Mouse (Mus musculus): ENCODE measurements around the gene Gpc6. TPM values are rescaled to one million over a fixed set of nuclear protein-coding genes. Genes with fewer than 3 reads are reported as not detected.

The Gpc6 gene
- total and polyA plus RNA-seq, 2 experiments from 2014 or later: 11.0 to 17.1 TPM

- ATAC-seq (ENCODE audit: insufficient read depth, low read depth): no peak
Observed at GRCm38 (mm10) chr14:117892026-117892425, 966.9 kb downstream of the Gpc6 start.

GRCm38 (mm10) chr14:117894869-117895538 lies 969.9 kb downstream of the Gpc6 start:
- no peak for ATAC-seq (ENCODE audit: insufficient read depth, low read depth)
- TF ChIP-seq EP300 (IDR thresholded peaks at IDR 0.05; ENCODE audit: low read depth): no peak
- Histone ChIP-seq H3K9me3 (replicated peaks; ENCODE audit: control insufficient read depth, low read length) (no peaks in the 10 kb centered on the region), H3K27ac (ENCODE audit: low read depth) (no peak overlapping the region), H3K4me1 (ENCODE audit: control insufficient read depth, insufficient read depth) (no peaks in the 10 kb centered on the region), H3K9ac (replicated peaks; ENCODE audit: low read depth, low read length) (no peak overlapping the region), H3K4me2 (ENCODE audit: low read depth, low read length) (0 out of 2 replicates have a peak overlapping the region, but pooled peaks have one; percentile 16), H3K36me3 (replicated peaks; ENCODE audit: control insufficient read depth, insufficient read depth, low read length) (no peaks in the 10 kb centered on the region), H3K4me3 (ENCODE audit: low read depth, low read length) (no peak overlapping the region), H3K27me3 (ENCODE audit: control insufficient read depth, insufficient read depth, low read length) (0 out of 2 replicates have a peak, but pooled peaks cover 3% of the 10 kb centered on the region)
- no peak for DNase-seq (ENCODE audit: low spot score)
- 79% methylated on average over 10 of the region's 10 CpGs for WGBS

More at GRCm38 (mm10) chr14:117892026-117892425, 966.9 kb downstream of the Gpc6 start:
- Histone ChIP-seq H3K4me2 (ENCODE audit: low read depth, low read length) (no peak overlapping the region), H3K4me3 (ENCODE audit: low read depth, low read length) (no peak overlapping the region), H3K9ac (replicated peaks; ENCODE audit: low read depth, low read length) (no peak overlapping the region), H3K27ac (ENCODE audit: low read depth) (no peak overlapping the region), H3K9me3 (replicated peaks; ENCODE audit: control insufficient read depth, low read length) (no peaks in the 10 kb centered on the region), H3K36me3 (replicated peaks; ENCODE audit: control insufficient read depth, insufficient read depth, low read length) (no peaks in the 10 kb centered on the region), H3K4me1 (ENCODE audit: control insufficient read depth, insufficient read depth) (no peaks in the 10 kb centered on the region), H3K27me3 (ENCODE audit: control insufficient read depth, insufficient read depth, low read length) (0 out of 2 replicates have a peak, but pooled peaks cover under 1% of the 10 kb centered on the region)
- DNase-seq (ENCODE audit: low spot score): no peak
- WGBS: 72% methylated on average over 4 of the region's 4 CpGs
- TF ChIP-seq CTCF (IDR thresholded peaks at IDR 0.05; ENCODE audit: low read depth) (no peak), EP300 (IDR thresholded peaks at IDR 0.05; ENCODE audit: low read depth) (no peak)

- no peak for TF ChIP-seq CTCF (IDR thresholded peaks at IDR 0.05; ENCODE audit: low read depth)
- no peak for TF ChIP-seq EP300 (IDR thresholded peaks at IDR 0.05; ENCODE audit: low read depth)
- H3K4me1 ChIP-seq (ENCODE audit: control insufficient read depth, insufficient read depth): no peaks in the 10 kb centered on the region
- no peak overlapping the region for H3K9ac ChIP-seq (replicated peaks; ENCODE audit: low read depth, low read length)
- no peak overlapping the region for H3K4me3 ChIP-seq (ENCODE audit: low read depth, low read length)
- 0 out of 2 replicates have a peak overlapping the region, but pooled peaks have one; percentile 16 for H3K4me2 ChIP-seq (ENCODE audit: low read depth, low read length)
- H3K36me3 ChIP-seq (replicated peaks; ENCODE audit: control insufficient read depth, insufficient read depth, low read length): no peaks in the 10 kb centered on the region
- H3K27me3 ChIP-seq (ENCODE audit: control insufficient read depth, insufficient read depth, low read length): 0 out of 2 replicates have a peak, but pooled peaks cover 3% of the 10 kb centered on the region
- no peaks in the 10 kb centered on the region for H3K9me3 ChIP-seq (replicated peaks; ENCODE audit: control insufficient read depth, low read length)
- WGBS: 70% methylated on average over 16 of the region's 16 CpGs
- ATAC-seq (ENCODE audit: insufficient read depth, low read depth) (no peak), DNase-seq (ENCODE audit: low spot score) (no peak)
- no peak overlapping the region for H3K27ac ChIP-seq (ENCODE audit: low read depth)
Observed at GRCm38 (mm10) chr14:117895539-117895912, 970.4 kb downstream of the Gpc6 start.

GRCm38 (mm10) chr14:117904300-117904699 lies 979.2 kb downstream of the Gpc6 start:
- Histone ChIP-seq H3K36me3 (replicated peaks; ENCODE audit: control insufficient read depth, insufficient read depth, low read length) (no peaks in the 10 kb centered on the region), H3K9me3 (replicated peaks; ENCODE audit: control insufficient read depth, low read length) (no peaks in the 10 kb centered on the region), H3K9ac (replicated peaks; ENCODE audit: low read depth, low read length) (no peak overlapping the region), H3K27me3 (ENCODE audit: control insufficient read depth, insufficient read depth, low read length) (0 out of 2 replicates have a peak, but pooled peaks cover 4% of the 10 kb centered on the region), H3K27ac (ENCODE audit: low read depth) (no peak overlapping the region), H3K4me1 (ENCODE audit: control insufficient read depth, insufficient read depth) (no peaks in the 10 kb centered on the region), H3K4me3 (ENCODE audit: low read depth, low read length) (no peak overlapping the region), H3K4me2 (ENCODE audit: low read depth, low read length) (no peak overlapping the region)
- WGBS: 66% methylated on average over 9 of the region's 9 CpGs
- TF ChIP-seq CTCF (IDR thresholded peaks at IDR 0.05; ENCODE audit: low read depth): no peak
- TF ChIP-seq EP300 (IDR thresholded peaks at IDR 0.05; ENCODE audit: low read depth): no peak
- DNase-seq (ENCODE audit: low spot score) (no peak), ATAC-seq (ENCODE audit: insufficient read depth, low read depth) (no peak)

DNA sequence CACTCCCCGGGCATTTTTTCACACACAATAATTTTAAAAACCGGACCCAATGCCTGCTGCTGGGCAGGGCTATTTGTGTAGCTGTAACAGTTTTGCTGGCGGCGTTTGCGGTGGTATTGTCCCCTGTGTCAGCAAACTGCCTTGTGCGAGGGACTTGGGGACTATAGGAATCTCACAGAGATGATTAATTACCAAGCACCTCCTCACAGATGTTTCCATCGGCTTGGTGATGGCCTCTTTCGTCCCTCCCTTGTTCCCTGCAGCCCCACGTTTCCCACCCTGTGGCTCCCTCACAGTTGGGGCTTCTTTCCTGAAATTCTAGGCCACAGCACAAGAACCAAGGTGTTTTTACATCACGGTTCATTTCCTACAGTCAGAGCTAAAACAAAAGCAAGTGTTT lies 980.6 kb downstream of the Gpc6 start:
- Histone ChIP-seq H3K9ac (replicated peaks; ENCODE audit: low read depth, low read length) (no peak overlapping the region), H3K4me2 (ENCODE audit: low read depth, low read length) (no peak overlapping the region), H3K36me3 (replicated peaks; ENCODE audit: control insufficient read depth, insufficient read depth, low read length) (no peaks in the 10 kb centered on the region), H3K9me3 (replicated peaks; ENCODE audit: control insufficient read depth, low read length) (no peaks in the 10 kb centered on the region), H3K4me1 (ENCODE audit: control insufficient read depth, insufficient read depth) (no peaks in the 10 kb centered on the region), H3K27me3 (ENCODE audit: control insufficient read depth, insufficient read depth, low read length) (0 out of 2 replicates have a peak, but pooled peaks cover 4% of the 10 kb centered on the region), H3K4me3 (ENCODE audit: low read depth, low read length) (no peak overlapping the region), H3K27ac (ENCODE audit: low read depth) (no peak overlapping the region)
- no peak for ATAC-seq (ENCODE audit: insufficient read depth, low read depth)
- no peak for TF ChIP-seq EP300 (IDR thresholded peaks at IDR 0.05; ENCODE audit: low read depth)
- no peak for TF ChIP-seq CTCF (IDR thresholded peaks at IDR 0.05; ENCODE audit: low read depth)
- 61% methylated on average over 10 of the region's 10 CpGs for WGBS
- DNase-seq (ENCODE audit: low spot score): no peak

DNA sequence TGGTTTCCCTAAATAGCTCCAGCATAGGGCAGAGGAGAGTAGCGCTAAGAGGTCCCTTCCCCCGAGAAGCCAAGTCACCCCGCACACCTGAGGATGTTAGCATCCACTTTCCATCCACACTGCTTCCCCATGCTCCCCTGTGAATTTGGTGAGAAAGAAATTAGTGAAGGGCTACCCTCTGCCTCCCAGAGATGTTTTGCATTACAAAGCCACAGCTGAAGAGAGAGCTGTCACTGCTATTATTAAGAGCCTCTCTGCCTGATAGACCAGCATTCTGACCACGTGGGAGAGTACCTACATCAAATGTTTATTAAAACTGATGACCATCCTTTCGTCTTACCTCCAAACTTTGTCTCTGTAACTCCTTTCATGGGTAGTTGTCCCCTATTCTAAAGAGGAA lies 981.2 kb downstream of the Gpc6 start:
- no peaks in the 10 kb centered on the region for H3K36me3 ChIP-seq (replicated peaks; ENCODE audit: control insufficient read depth, insufficient read depth, low read length)
- H3K4me2 ChIP-seq (ENCODE audit: low read depth, low read length): no peak overlapping the region
- 0 out of 2 replicates have a peak, but pooled peaks cover 4% of the 10 kb centered on the region for H3K27me3 ChIP-seq (ENCODE audit: control insufficient read depth, insufficient read depth, low read length)
- 50% methylated on average over 5 of the region's 5 CpGs for WGBS
- no peak for TF ChIP-seq EP300 (IDR thresholded peaks at IDR 0.05; ENCODE audit: low read depth)
- no peak for ATAC-seq (ENCODE audit: insufficient read depth, low read depth)
- H3K4me3 ChIP-seq (ENCODE audit: low read depth, low read length): no peak overlapping the region
- DNase-seq (ENCODE audit: low spot score): no peak
- no peak overlapping the region for H3K9ac ChIP-seq (replicated peaks; ENCODE audit: low read depth, low read length)
- no peaks in the 10 kb centered on the region for H3K9me3 ChIP-seq (replicated peaks; ENCODE audit: control insufficient read depth, low read length)
- no peaks in the 10 kb centered on the region for H3K4me1 ChIP-seq (ENCODE audit: control insufficient read depth, insufficient read depth)
- no peak overlapping the region for H3K27ac ChIP-seq (ENCODE audit: low read depth)

All from heart, postnatal 0 days (tissue).